Mouse (Mus musculus) olfactory bulb, adult 2 months (tissue): ENCODE measurements around the gene Dkkl1.

ENCODE experiments used
- CTCF ChIP-seq: fragments of 200-500 bp; IDR thresholded peaks from 2 replicates; pipeline ENCODE4 v1.5.1; 2012; ENCODE audit warnings: low read depth, mild to moderate bottlenecking, low read length, moderate library complexity; ENCODE audit not compliant: insufficient read depth
- POLR2A ChIP-seq: fragments of 200-500 bp; IDR thresholded peaks from 2 replicates; pipeline ENCODE4 v1.6.1; 2012; ENCODE audit warnings: mild to moderate bottlenecking, low read depth, low read length, moderate library complexity; ENCODE audit not compliant: insufficient read depth

DNA sequence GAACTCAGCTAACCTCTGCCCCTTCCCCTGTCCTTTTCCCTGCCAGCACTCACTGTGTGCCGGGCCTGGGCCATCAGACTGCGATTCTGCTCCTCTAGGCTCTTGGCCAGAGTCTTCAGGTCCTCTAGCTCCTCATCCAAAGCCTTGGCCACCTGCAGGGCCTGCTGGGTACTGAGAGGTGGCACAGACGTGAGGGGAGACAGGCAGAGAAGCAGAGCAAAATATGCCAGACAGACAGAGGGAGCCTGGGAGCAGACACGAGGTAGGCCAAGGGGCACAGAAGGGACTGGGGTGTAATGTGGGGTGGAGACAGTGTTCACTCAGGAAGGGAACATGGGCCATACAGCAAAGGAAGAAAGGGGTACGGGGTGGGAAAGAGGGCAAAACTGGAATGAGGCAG, 18.5 kb downstream of the Dkkl1 start:
- TF ChIP-seq CTCF (no peak), POLR2A (no peak)
